Mouse (Mus musculus) myocyte (in vitro differentiated cells): ENCODE results near the gene Schip1. TPM values are rescaled to one million over a fixed set of nuclear protein-coding genes. Genes with fewer than 3 reads are reported as not detected.

Experiments used
- H3K27me3 ChIP-seq: one replicate; pipeline ENCODE4 v1.6.1; 2011; ENCODE audit not compliant: control insufficient read depth, insufficient read depth, insufficient read length
- H3K36me3 ChIP-seq: one replicate; pipeline ENCODE4 v1.6.1; 2011; ENCODE audit not compliant: control insufficient read depth, insufficient read depth
- H3K4me2 ChIP-seq: one replicate; pipeline ENCODE4 v1.6.1; 2011; ENCODE audit warnings: low read depth, control low read depth
- H3K4me3 ChIP-seq: one replicate; pipeline ENCODE4 v1.5.1; 2011; ENCODE audit warnings: mild to moderate bottlenecking, control low read depth, moderate library complexity
- H3K79me2 ChIP-seq: one replicate; pipeline ENCODE4 v1.6.1; 2011; ENCODE audit not compliant: control insufficient read depth, insufficient read depth
- H3ac ChIP-seq: one replicate; pipeline ENCODE4 v1.6.1; 2011; ENCODE audit not compliant: control insufficient read depth, insufficient read length
- CEBPB ChIP-seq: IDR thresholded peaks from 2 replicates; pipeline ENCODE4 v1.6.1; 2011; ENCODE audit warnings: mild to moderate bottlenecking, moderate library complexity; ENCODE audit not compliant: poor library complexity, insufficient read depth, severe bottlenecking
- E2F4 ChIP-seq: IDR thresholded peaks from one replicate; pipeline ENCODE4 v1.6.1; 2011; ENCODE audit warnings: mild to moderate bottlenecking, control low read depth, moderate library complexity; ENCODE audit not compliant: insufficient read depth
- MAX ChIP-seq: IDR thresholded peaks from one replicate; pipeline ENCODE4 v1.6.1; 2011; ENCODE audit warnings: low read depth, mild to moderate bottlenecking, control low read depth
- MYOD1 ChIP-seq, 3 experiments: IDR thresholded peaks; one replicate each; pipeline ENCODE4 v1.6.1; 2011; ENCODE audit warnings: control low read depth in 2 of 3, low read depth in 2 of 3, mild to moderate bottlenecking in 2 of 3, moderate library complexity in 1 of 3; ENCODE audit not compliant: insufficient read length in 2 of 3, control insufficient read depth in 1 of 3
- MYOG ChIP-seq, 3 experiments: IDR thresholded peaks; one replicate each; pipeline ENCODE4 v1.6.1; 2011; ENCODE audit warnings: control low read depth in 2 of 3, low read depth in 2 of 3, mild to moderate bottlenecking in 2 of 3; ENCODE audit not compliant: insufficient read length in 2 of 3, control insufficient read depth in 1 of 3, insufficient read depth in 1 of 3
- POLR2A ChIP-seq: IDR thresholded peaks from one replicate; pipeline ENCODE4 v1.6.1; 2011; ENCODE audit warnings: low read depth, mild to moderate bottlenecking, control low read depth, moderate library complexity; ENCODE audit not compliant: insufficient read length
- POLR2AphosphoS2 ChIP-seq: IDR thresholded peaks from one replicate; pipeline ENCODE4 v1.6.1; 2011; ENCODE audit warnings: low read depth, control low read depth; ENCODE audit not compliant: insufficient read length
- REST ChIP-seq: IDR thresholded peaks from one replicate; pipeline ENCODE4 v1.6.1; 2011; ENCODE audit warnings: mild to moderate bottlenecking, control low read depth, moderate library complexity; ENCODE audit not compliant: insufficient read depth, insufficient read length
- SRF ChIP-seq: IDR thresholded peaks from one replicate; pipeline ENCODE4 v1.6.1; 2011; ENCODE audit warnings: low read depth; ENCODE audit not compliant: control insufficient read depth, insufficient read length
- TCF12 ChIP-seq: IDR thresholded peaks from one replicate; pipeline ENCODE4 v1.6.1; 2011; ENCODE audit warnings: mild to moderate bottlenecking, control low read depth; ENCODE audit not compliant: poor library complexity, insufficient read depth, severe bottlenecking
- TCF3 ChIP-seq: IDR thresholded peaks from one replicate; pipeline ENCODE4 v1.6.1; 2011; ENCODE audit warnings: low read depth, control low read depth; ENCODE audit not compliant: insufficient read length
- USF1 ChIP-seq: IDR thresholded peaks from one replicate; pipeline ENCODE4 v1.6.1; 2011; ENCODE audit warnings: low read depth, mild to moderate bottlenecking, control low read depth, moderate library complexity
- polyA plus RNA-seq: library from polyadenylated mRNA; unstranded; fragments of >200 nt; fragmentation: generic; extraction: Trizol; gene quantifications from one replicate; pipeline ENCODE4 v1.2.1, GENCODE M21; 2012; ENCODE audit warnings: missing spikeins

Gene Schip1
- polyA plus RNA-seq, 1 experiment = 23.3 TPM

GRCm38 (mm10) chr3:68516393-68517081, 451.9 kb downstream of the Schip1 start:
- no peak for TF ChIP-seq POLR2AphosphoS2
- no peak overlapping the region for H3K4me3 ChIP-seq
- H3K4me2 ChIP-seq = no peak overlapping the region
- H3K36me3 ChIP-seq = no peaks in the 10 kb centered on the region
- H3ac ChIP-seq = no peak overlapping the region
- H3K27me3 ChIP-seq = no peaks in the 10 kb centered on the region
- H3K79me2 ChIP-seq = peaks cover 53% of the 10 kb centered on the region

DNA sequence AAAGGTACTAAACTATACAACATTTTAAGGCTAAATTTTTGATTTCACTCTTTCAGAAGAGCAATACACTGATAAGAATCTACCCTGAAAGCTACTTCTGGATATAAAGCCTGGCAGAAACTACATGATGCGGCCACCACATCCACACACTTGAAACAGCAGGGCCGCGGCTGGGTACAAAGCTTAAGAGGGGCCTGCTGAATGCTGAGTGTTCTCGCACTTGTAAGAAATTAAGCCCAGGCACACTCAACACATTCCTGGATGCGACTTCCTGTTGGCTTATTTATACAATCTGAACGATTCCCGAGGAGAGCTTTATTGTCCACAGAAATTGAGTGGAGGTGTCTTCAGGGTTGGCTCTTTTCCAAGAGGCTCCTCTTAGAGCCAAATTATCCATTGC, 452.6 kb downstream of the Schip1 start:
- Histone ChIP-seq H3K4me2 (no peak overlapping the region), H3K36me3 (no peaks in the 10 kb centered on the region), H3K27me3 (no peaks in the 10 kb centered on the region), H3K4me3 (no peak overlapping the region), H3K79me2 (peaks cover 46% of the 10 kb centered on the region), H3ac (no peak overlapping the region)
- TF ChIP-seq TCF3 = no peak
- TF ChIP-seq REST = no peak

- no peaks in the 10 kb centered on the region for H3K27me3 ChIP-seq
- no peak overlapping the region for H3K4me3 ChIP-seq
- peaks cover 38% of the 10 kb centered on the region for H3K79me2 ChIP-seq
- no peaks in the 10 kb centered on the region for H3K36me3 ChIP-seq
- no peak overlapping the region for H3ac ChIP-seq
- TF ChIP-seq MYOD1 (IDR thresholded peaks at IDR 0.05; ENCODE audit: control insufficient read depth in 1 of 3, insufficient read length in 2 of 3, low read depth in 2 of 3) (no peak), MAX (no peak), USF1 (no peak), POLR2AphosphoS2 (no peak), MYOG (IDR thresholded peaks at IDR 0.05; ENCODE audit: control insufficient read depth in 1 of 3, insufficient read depth in 1 of 3, insufficient read length in 2 of 3, low read depth in 2 of 3) (no peak), REST (no peak), TCF12 (no peak), CEBPB (no peak), SRF (no peak), E2F4 (no peak), TCF3 (no peak), POLR2A (no peak)
- no peak overlapping the region for H3K4me2 ChIP-seq
Observed at GRCm38 (mm10) chr3:68518041-68518440, 453.4 kb downstream of the Schip1 start.

- Histone ChIP-seq H3K79me2 (peaks cover 32% of the 10 kb centered on the region), H3ac (no peak overlapping the region)
Observed at GRCm38 (mm10) chr3:68518586-68518985, 454.0 kb downstream of the Schip1 start.

GRCm38 (mm10) chr3:68525361-68525878, 460.8 kb downstream of the Schip1 start:
- peaks cover 48% of the 10 kb centered on the region for H3K79me2 ChIP-seq
- no peak overlapping the region for H3ac ChIP-seq
- H3K4me3 ChIP-seq = no peak overlapping the region
- no peaks in the 10 kb centered on the region for H3K36me3 ChIP-seq
- no peaks in the 10 kb centered on the region for H3K27me3 ChIP-seq
- TF ChIP-seq CEBPB (no peak), MYOD1 (IDR thresholded peaks at IDR 0.05; ENCODE audit: control insufficient read depth in 1 of 3, insufficient read length in 2 of 3, low read depth in 2 of 3) (no peak), E2F4 (no peak), TCF12 (no peak), SRF (no peak), MYOG (IDR thresholded peaks at IDR 0.05; ENCODE audit: control insufficient read depth in 1 of 3, insufficient read depth in 1 of 3, insufficient read length in 2 of 3, low read depth in 2 of 3) (no peak), TCF3 (no peak), POLR2A (no peak), MAX (no peak), POLR2AphosphoS2 (no peak), USF1 (no peak), REST (no peak)
- no peak overlapping the region for H3K4me2 ChIP-seq

More at GRCm38 (mm10) chr3:68518586-68518985, 454.0 kb downstream of the Schip1 start:
- Histone ChIP-seq H3K27me3 (no peaks in the 10 kb centered on the region), H3K36me3 (no peaks in the 10 kb centered on the region), H3K4me3 (no peak overlapping the region), H3K4me2 (no peak overlapping the region)
- TF ChIP-seq REST = no peak
- no peak for TF ChIP-seq TCF12
- TF ChIP-seq MYOG (IDR thresholded peaks at IDR 0.05; ENCODE audit: control insufficient read depth in 1 of 3, insufficient read depth in 1 of 3, insufficient read length in 2 of 3, low read depth in 2 of 3) = no peak
- no peak for TF ChIP-seq SRF
- TF ChIP-seq MYOD1 (IDR thresholded peaks at IDR 0.05; ENCODE audit: control insufficient read depth in 1 of 3, insufficient read length in 2 of 3, low read depth in 2 of 3) = no peak
- TF ChIP-seq TCF3 = no peak
- no peak for TF ChIP-seq E2F4
- no peak for TF ChIP-seq POLR2AphosphoS2
- no peak for TF ChIP-seq POLR2A
- TF ChIP-seq USF1 = no peak
- TF ChIP-seq MAX = no peak
- TF ChIP-seq CEBPB = no peak
